Mouse (Mus musculus) CH12.LX (cell line): Measurements from ENCODE around the gene Gm28048.

Source experiments
- CHD2 ChIP-seq: IDR thresholded peaks from 2 replicates; pipeline ENCODE4 v1.6.1; 2011; ENCODE audit warnings: low read length, improper control_type of control experiment
- CTCF ChIP-seq, 2 experiments: IDR thresholded peaks in 1 of 2; conservative IDR thresholded peaks in 1 of 2; 2 replicates each; pipeline ENCODE4 v1.5.1; 2011 to 2012; ENCODE audit warnings: low read depth in 2 of 2, low read length in 2 of 2, improper control_type of control experiment in 1 of 2, inconsistent platforms in 1 of 2, mild to moderate bottlenecking in 1 of 2, moderate library complexity in 1 of 2
- RAD21 ChIP-seq: IDR thresholded peaks from 2 replicates; pipeline ENCODE4 v1.6.1; 2011; ENCODE audit warnings: low read depth, mild to moderate bottlenecking, low read length, improper control_type of control experiment, moderate library complexity
- TCF12 ChIP-seq: IDR thresholded peaks from 2 replicates; pipeline ENCODE4 v1.6.1; 2014; ENCODE audit warnings: low read depth, mild to moderate bottlenecking, inconsistent platforms, low read length, improper control_type of control experiment
- USF1 ChIP-seq: IDR thresholded peaks from 2 replicates; pipeline ENCODE4 v1.6.1; 2014; ENCODE audit warnings: low read depth, mild to moderate bottlenecking, inconsistent platforms, low read length, improper control_type of control experiment

DNA sequence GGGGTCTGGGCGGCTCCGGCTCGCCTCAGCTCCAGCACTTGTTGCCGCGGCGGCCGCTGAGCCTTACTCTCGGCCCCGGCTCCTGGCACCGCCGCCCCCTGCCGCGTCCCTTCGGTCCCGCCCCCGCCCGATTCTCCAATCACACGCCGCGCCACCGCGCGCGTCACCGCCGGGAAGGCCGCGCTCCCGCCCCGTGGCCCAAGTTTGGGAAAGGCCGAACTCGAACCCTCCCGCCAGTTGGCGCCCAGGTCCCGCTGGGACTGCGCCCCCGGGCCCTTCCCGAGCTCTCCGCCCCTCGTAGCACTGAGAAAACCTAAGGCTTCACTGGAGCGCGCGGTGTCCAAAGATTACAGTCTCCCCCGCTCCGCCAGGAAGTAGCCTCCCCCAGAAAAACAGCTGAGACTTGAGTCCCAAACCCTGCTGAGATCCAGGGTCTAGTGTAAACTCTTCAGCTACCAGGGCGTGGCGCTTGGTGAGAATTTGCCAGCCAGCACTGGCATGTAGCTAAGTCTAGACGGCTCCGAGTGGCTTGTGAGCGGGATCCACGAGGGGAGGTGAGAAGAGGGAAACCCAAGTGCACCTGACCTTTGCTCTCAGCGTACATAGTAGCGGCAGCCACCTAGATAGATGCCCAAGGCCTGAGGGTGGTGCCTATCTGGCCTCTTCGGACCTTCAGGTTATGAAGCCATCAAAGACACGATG is 122.1 kb downstream of the Gm28048 start:
- TF ChIP-seq RAD21 (peak; percentile 50), CHD2 (no peak), TCF12 (peak; percentile 88), USF1 (no peak), CTCF (conservative IDR thresholded peaks at IDR 0.05 in 1 of 2, IDR thresholded peaks at IDR 0.05 in 1 of 2; ENCODE audit: low read depth in 2 of 2, low read length in 2 of 2) (peak in 1 of 2 experiments; percentile 68; a peak in 2 of 4 replicates)
